Mouse (Mus musculus) limb, embryonic 10.5 days (tissue): ENCODE measurements at regions not wholly inside any gene's neighbourhood (a gene's known extent, or its start where the extent isn't known, plus 50 kb on each side); places are given as distances from the start of the nearest gene placed in this dataset.

Experiments
- DNase-seq: peaks from one replicate; pipeline ENCODE4 v3.0.0-alpha.2; 2017; ENCODE audit warnings: low spot score
- H3K27ac ChIP-seq: fragments of 300-500 bp; sonication (generic); 2 replicates; pipeline ENCODE4 v1.5.1; 2016; ENCODE audit warnings: mild to moderate bottlenecking
- H3K27me3 ChIP-seq: fragments of 300-500 bp; sonication (generic); 2 replicates; pipeline ENCODE4 v1.6.1; 2016; ENCODE audit warnings: low read depth, mild to moderate bottlenecking; ENCODE audit not compliant: poor library complexity, severe bottlenecking
- H3K36me3 ChIP-seq: fragments of 300-500 bp; sonication (generic); 2 replicates; pipeline ENCODE4 v1.6.1; 2016; ENCODE audit warnings: mild to moderate bottlenecking, moderate library complexity
- H3K4me1 ChIP-seq: fragments of 300-500 bp; sonication (generic); 2 replicates; pipeline ENCODE4 v1.6.1; 2016
- H3K4me3 ChIP-seq: fragments of 300-500 bp; sonication (generic); 2 replicates; pipeline ENCODE4 v1.5.1; 2016; ENCODE audit warnings: mild to moderate bottlenecking, moderate library complexity
- H3K9me3 ChIP-seq: fragments of 300-500 bp; sonication (generic); replicated peaks from 2 replicates; pipeline ENCODE4 v1.6.1; 2016; ENCODE audit warnings: mild to moderate bottlenecking
- WGBS: fragments of 180-500 bp; shearing (Covaris S2); methylation state at CpG from one replicate; pipeline ENCODE4 v1.1.7; 2016; 5-methylcytosine and 5-hydroxymethylcytosine counted together

DNA sequence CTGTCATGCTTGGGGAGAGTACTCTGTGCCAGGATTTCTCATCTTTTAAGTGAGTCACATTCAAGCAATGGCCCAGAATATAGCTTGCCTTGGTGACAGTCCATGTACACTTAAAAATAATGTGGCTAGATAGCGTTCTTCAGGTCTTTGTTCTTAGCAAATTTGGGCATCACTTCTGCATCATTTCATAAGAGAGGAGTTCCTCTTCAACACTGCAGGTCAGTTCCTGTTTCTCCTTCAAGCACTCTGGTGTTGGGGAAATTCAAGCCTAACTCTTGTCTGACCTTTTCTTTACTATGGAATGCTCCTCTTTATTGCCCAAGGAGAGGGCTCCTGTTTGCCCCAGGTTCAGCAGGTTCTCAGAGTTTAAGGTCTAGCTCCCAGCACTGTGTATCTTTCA lies 175.7 kb downstream of the Pik3r1 start:
- WGBS, result 94% methylated on average over 1 of the region's 1 CpGs
- H3K9me3 ChIP-seq, result no peaks in the 10 kb centered on the region
- H3K27ac ChIP-seq, result no peak overlapping the region
- H3K4me1 ChIP-seq, result no peaks in the 10 kb centered on the region
- H3K36me3 ChIP-seq, result no peaks in the 10 kb centered on the region
- H3K27me3 ChIP-seq, result no peaks in the 10 kb centered on the region
- no peak overlapping the region for H3K4me3 ChIP-seq
- no peak for DNase-seq

GRCm38 (mm10) chr13:101588905-101589304 lies 179.1 kb downstream of the Pik3r1 start:
- 85% methylated on average over 8 of the region's 8 CpGs for WGBS
- Histone ChIP-seq H3K4me1 (no peaks in the 10 kb centered on the region), H3K4me3 (no peak overlapping the region), H3K9me3 (no peaks in the 10 kb centered on the region), H3K27ac (no peak overlapping the region), H3K36me3 (no peaks in the 10 kb centered on the region), H3K27me3 (no peaks in the 10 kb centered on the region)
- no peak for DNase-seq

GRCm38 (mm10) chr13:101586787-101587186 lies 181.2 kb downstream of the Pik3r1 start:
- Histone ChIP-seq H3K4me3 (no peak overlapping the region), H3K36me3 (no peaks in the 10 kb centered on the region), H3K27me3 (no peaks in the 10 kb centered on the region), H3K27ac (no peak overlapping the region), H3K9me3 (no peaks in the 10 kb centered on the region), H3K4me1 (no peaks in the 10 kb centered on the region)
- 88% methylated on average over 2 of the region's 2 CpGs for WGBS
- no peak for DNase-seq

DNA sequence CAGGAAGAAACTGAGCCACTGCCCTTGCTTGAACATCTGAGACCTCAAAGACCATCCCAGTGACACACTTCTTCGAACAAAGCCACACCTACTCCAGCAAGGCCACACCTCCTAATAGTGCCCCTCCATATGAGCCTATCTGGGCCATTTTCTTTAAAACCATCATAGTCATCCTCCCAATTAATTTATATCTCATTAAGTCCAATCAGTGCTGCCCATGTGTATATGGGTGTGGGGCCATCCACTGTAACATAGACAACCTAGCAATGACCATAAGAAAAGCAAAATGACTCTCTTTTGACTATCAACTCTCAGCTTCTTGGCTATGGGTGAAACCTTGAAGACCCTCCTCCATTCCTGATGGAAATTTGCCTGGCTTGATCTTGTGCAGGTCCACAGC lies 191.5 kb downstream of the Pik3r1 start:
- Histone ChIP-seq H3K36me3 (no peaks in the 10 kb centered on the region), H3K27me3 (no peaks in the 10 kb centered on the region), H3K4me3 (no peak overlapping the region), H3K27ac (no peak overlapping the region), H3K4me1 (no peaks in the 10 kb centered on the region), H3K9me3 (no peaks in the 10 kb centered on the region)
- 94% methylated on average over 1 of the region's 1 CpGs for WGBS
- DNase-seq, result no peak

GRCm38 (mm10) chr13:101572809-101573590 lies 195.0 kb downstream of the Pik3r1 start:
- Histone ChIP-seq H3K27ac (no peak overlapping the region), H3K36me3 (no peaks in the 10 kb centered on the region), H3K4me1 (no peaks in the 10 kb centered on the region), H3K27me3 (no peaks in the 10 kb centered on the region), H3K9me3 (no peaks in the 10 kb centered on the region), H3K4me3 (no peak overlapping the region)
- 73% methylated on average over 6 of the region's 6 CpGs for WGBS
- no peak for DNase-seq

DNA sequence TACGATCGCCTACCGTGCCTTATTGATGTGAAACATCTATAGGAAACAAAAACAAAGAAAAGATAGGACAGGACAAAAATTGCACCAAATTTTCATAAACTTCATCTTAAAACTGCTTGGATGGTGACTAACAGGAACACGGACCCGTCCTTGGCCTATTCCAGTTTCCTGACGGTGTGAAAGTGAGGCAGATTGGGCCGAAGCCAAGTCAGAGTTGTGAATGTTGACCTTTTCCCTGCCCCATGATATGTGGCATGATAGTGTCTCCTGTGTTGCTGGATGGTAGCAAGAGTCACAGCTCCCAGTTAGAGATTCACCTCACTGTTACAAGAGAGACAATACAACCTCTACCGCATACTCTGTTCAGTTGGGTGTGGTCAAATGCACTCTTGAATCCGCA lies 195.8 kb downstream of the Pik3r1 start:
- H3K36me3 ChIP-seq, result no peaks in the 10 kb centered on the region
- no peaks in the 10 kb centered on the region for H3K4me1 ChIP-seq
- no peaks in the 10 kb centered on the region for H3K27me3 ChIP-seq
- WGBS, result 94% methylated on average over 9 of the region's 9 CpGs
- no peak overlapping the region for H3K4me3 ChIP-seq
- no peak overlapping the region for H3K27ac ChIP-seq
- H3K9me3 ChIP-seq, result no peaks in the 10 kb centered on the region
- no peak for DNase-seq

- Histone ChIP-seq H3K4me1 (no peaks in the 10 kb centered on the region), H3K36me3 (no peaks in the 10 kb centered on the region), H3K9me3 (no peaks in the 10 kb centered on the region), H3K4me3 (no peak overlapping the region), H3K27me3 (no peaks in the 10 kb centered on the region), H3K27ac (no peak overlapping the region)
- WGBS, result 90% methylated on average over 4 of the region's 4 CpGs
- DNase-seq, result no peak
These were observed 198.0 kb downstream of the Pik3r1 start for GRCm38 (mm10) chr13:101570034-101570433.

DNA sequence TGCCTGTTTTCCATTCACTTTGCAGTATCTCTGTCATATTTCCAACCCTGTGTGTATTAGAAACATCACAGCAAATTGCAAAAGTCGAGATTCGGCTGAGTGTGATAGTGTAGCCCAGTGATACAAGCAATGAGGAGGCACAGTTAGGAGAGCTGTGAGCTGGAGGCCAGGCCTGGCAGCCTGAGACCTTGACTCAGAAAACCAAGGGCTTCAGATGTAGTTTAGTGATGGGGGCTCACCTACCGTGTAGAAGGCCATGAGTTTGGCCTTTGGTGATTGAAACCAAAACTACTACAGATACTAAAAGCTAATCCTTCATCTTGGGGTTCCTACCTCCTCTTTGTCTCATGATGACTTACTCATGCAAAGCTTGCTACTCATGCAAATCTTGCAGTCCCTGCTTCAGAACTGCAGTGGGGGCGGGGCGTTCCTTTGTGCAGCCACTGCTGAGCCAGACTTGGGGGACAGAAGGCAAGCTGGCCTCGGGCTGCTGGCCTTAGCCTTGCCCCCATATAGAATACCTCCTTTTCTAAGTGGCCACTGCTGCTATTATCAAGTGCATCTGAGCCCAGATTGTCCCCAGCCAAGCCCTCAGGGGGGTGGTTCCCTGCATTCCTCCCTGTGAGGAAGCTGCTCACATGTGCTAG lies 198.9 kb downstream of the Pik3r1 start:
- no peaks in the 10 kb centered on the region for H3K9me3 ChIP-seq
- H3K27ac ChIP-seq, result no peak overlapping the region; the same call in 1 of the 2 replicates
- no peak overlapping the region for H3K4me3 ChIP-seq
- no peaks in the 10 kb centered on the region for H3K27me3 ChIP-seq
- 77% methylated on average over 6 of the region's 6 CpGs for WGBS
- no peaks in the 10 kb centered on the region for H3K36me3 ChIP-seq
- H3K4me1 ChIP-seq, result no peaks in the 10 kb centered on the region
- no peak for DNase-seq

DNA sequence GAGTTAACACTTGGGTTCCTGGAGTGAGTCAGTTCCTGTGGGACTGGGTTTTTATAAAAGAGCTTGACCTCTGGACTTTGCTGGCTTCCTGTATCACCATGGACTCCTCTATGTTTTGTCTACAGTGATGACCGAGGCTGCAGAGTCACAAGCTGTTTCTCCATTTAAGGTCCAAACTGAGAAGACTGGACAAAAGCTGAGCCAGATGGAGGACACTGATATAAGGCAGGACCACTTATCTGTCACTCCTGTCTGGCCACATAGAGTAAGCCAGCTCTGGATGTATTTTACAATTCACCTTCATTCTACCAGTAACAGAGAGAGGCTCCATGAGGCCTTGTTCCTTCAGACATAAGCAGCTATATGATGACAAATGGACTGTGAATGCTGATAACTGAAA lies 202.7 kb downstream of the Pik3r1 start:
- no peaks in the 10 kb centered on the region for H3K27me3 ChIP-seq
- no peaks in the 10 kb centered on the region for H3K9me3 ChIP-seq
- no peak overlapping the region for H3K4me3 ChIP-seq
- DNase-seq, result no peak
- no peaks in the 10 kb centered on the region for H3K36me3 ChIP-seq
- H3K27ac ChIP-seq, result no peak overlapping the region
- 82% methylated on average over 1 of the region's 1 CpGs for whole genome bisulfite sequencing
- H3K4me1 ChIP-seq, result no peaks in the 10 kb centered on the region

- Histone ChIP-seq H3K4me3 (no peak overlapping the region), H3K27ac (no peak overlapping the region), H3K36me3 (no peaks in the 10 kb centered on the region), H3K9me3 (no peaks in the 10 kb centered on the region), H3K27me3 (no peaks in the 10 kb centered on the region), H3K4me1 (peaks cover 5% of the 10 kb centered on the region)
- DNase-seq, result no peak
- 92% methylated on average over 3 of the region's 3 CpGs for WGBS
These were observed 212.6 kb downstream of the Pik3r1 start for GRCm38 (mm10) chr13:101555371-101555874.

DNA sequence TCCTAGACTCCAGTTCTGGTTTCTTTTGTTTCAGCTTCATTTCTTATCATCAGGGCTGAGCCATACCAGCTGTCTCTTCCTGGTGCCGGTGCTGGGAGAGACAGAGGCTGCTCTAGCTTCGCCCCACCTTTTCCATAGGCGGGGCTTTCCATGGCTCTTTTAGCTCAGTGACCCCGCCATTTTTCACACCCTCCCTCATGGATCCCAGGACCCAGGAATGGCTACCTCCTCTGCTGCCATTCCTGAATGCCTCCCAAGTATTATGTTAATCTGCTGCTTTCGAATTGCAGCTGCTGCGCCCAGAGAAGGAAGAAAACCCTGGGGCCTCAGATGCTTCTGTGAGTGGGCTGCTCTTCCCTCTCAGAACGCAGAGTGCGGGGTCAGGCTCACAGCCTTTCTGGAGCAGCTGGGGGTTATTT lies 214.9 kb downstream of the Pik3r1 start:
- whole genome bisulfite sequencing, result 70% methylated on average over 8 of the region's 8 CpGs
- DNase-seq, result no peak
- peaks cover 7% of the 10 kb centered on the region for H3K4me1 ChIP-seq
- no peaks in the 10 kb centered on the region for H3K36me3 ChIP-seq
- no peaks in the 10 kb centered on the region for H3K27me3 ChIP-seq
- H3K9me3 ChIP-seq, result no peaks in the 10 kb centered on the region
- H3K27ac ChIP-seq, result no peak overlapping the region
- H3K4me3 ChIP-seq, result no peak overlapping the region

GRCm38 (mm10) chr13:101552451-101552850 lies 215.6 kb downstream of the Pik3r1 start:
- WGBS, result 98% methylated on average over 2 of the region's 2 CpGs
- no peaks in the 10 kb centered on the region for H3K27me3 ChIP-seq
- H3K4me3 ChIP-seq, result no peak overlapping the region
- no peak overlapping the region for H3K27ac ChIP-seq
- H3K36me3 ChIP-seq, result no peaks in the 10 kb centered on the region
- H3K4me1 ChIP-seq, result peaks cover 7% of the 10 kb centered on the region
- H3K9me3 ChIP-seq, result no peaks in the 10 kb centered on the region
- DNase-seq, result no peak

DNA sequence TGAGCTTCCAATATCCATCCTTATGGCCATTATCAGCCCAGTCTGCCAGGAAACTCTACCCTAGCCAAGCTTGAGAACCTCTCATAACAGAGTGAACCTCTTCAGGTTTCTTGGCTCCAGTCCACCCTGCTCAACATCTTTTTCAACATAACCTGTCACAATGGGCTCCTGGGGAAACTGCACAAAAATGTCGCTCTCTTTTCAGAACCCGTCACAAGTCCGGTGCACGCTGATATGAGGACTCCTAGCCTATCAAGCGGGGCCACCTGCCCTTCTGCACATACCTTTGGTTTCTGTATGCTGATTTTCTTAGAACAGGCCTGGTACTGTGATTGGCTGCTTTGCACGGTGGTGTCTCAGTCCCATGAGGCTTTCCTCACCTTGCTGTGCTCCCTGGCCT lies 216.9 kb downstream of the Pik3r1 start:
- Histone ChIP-seq H3K4me3 (no peak overlapping the region), H3K27ac (no peak overlapping the region), H3K4me1 (peaks cover 8% of the 10 kb centered on the region), H3K36me3 (no peaks in the 10 kb centered on the region), H3K27me3 (no peaks in the 10 kb centered on the region), H3K9me3 (no peaks in the 10 kb centered on the region)
- WGBS, result 94% methylated on average over 6 of the region's 6 CpGs
- DNase-seq, result no peak
